Mouse (Mus musculus) layer of hippocampus, adult 9-10 months (tissue): Measurements from ENCODE around the gene Ctf1.
A peak's percentile ranks its signal among the peaks of the same experiment; 100 is the strongest.
"Not testable (repeated sequence)": the region's sequence is repeated elsewhere in the genome, so short reads cannot be mapped to it uniquely, and the experiment has no call there.

Source experiments
- DNase-seq: peaks from one replicate; pipeline ENCODE4 v3.0.0; 2022; ENCODE audit warnings: low spot score

Gene Ctf1

GRCm38 (mm10) chr7:127693290-127693689 lies 19.2 kb upstream of the Ctf1 start:
- DNase-seq = no peak

- not testable (repeated sequence) for DNase-seq
Measured at GRCm38 (mm10) chr7:127693730-127694129, 18.8 kb upstream of the Ctf1 start.

- DNase-seq = no peak
Measured at GRCm38 (mm10) chr7:127698986-127699385, 13.6 kb upstream of the Ctf1 start.

GRCm38 (mm10) chr7:127700712-127701331 lies 11.7 kb upstream of the Ctf1 start:
- DNase-seq = no peak

- DNase-seq = no peak
Measured at GRCm38 (mm10) chr7:127703561-127704178, 8.9 kb upstream of the Ctf1 start.

- DNase-seq = no peak
Measured at GRCm38 (mm10) chr7:127704598-127704997, 7.9 kb upstream of the Ctf1 start.

GRCm38 (mm10) chr7:127705706-127706105 lies 6.8 kb upstream of the Ctf1 start:
- no peak for DNase-seq

- DNase-seq = no peak
Measured at GRCm38 (mm10) chr7:127707045-127707956, 5.2 kb upstream of the Ctf1 start.

- DNase-seq = no peak
Measured at GRCm38 (mm10) chr7:127707957-127708206, 4.7 kb upstream of the Ctf1 start.

GRCm38 (mm10) chr7:127708207-127709078 lies 4.1 kb upstream of the Ctf1 start, which contains the start of gene Bcl7c:
Gene Bcl7c, minus strand, starts transcription at chr7:127708933.
- DNase-seq = no peak

GRCm38 (mm10) chr7:127709261-127709979 lies 3.1 kb upstream of the Ctf1 start:
- no peak for DNase-seq

- DNase-seq = no peak
Measured at GRCm38 (mm10) chr7:127711031-127711430, 1.5 kb upstream of the Ctf1 start.

GRCm38 (mm10) chr7:127711456-127711855 lies 1.1 kb upstream of the Ctf1 start:
- no peak for DNase-seq

- no peak for DNase-seq
Measured at GRCm38 (mm10) chr7:127714816-127715215, 2.3 kb downstream of the Ctf1 start.

GRCm38 (mm10) chr7:127716992-127717391 lies 4.5 kb downstream of the Ctf1 start:
- peak; percentile 26 for DNase-seq

GRCm38 (mm10) chr7:127718339-127718738 lies 5.8 kb downstream of the Ctf1 start:
- no peak for DNase-seq

GRCm38 (mm10) chr7:127719258-127719657 lies 6.7 kb downstream of the Ctf1 start:
- DNase-seq = no peak

GRCm38 (mm10) chr7:127725490-127725889 lies 13.0 kb downstream of the Ctf1 start:
- DNase-seq = no peak

GRCm38 (mm10) chr7:127725924-127726323 lies 13.4 kb downstream of the Ctf1 start:
- no peak for DNase-seq

GRCm38 (mm10) chr7:127727898-127728297 lies 15.4 kb downstream of the Ctf1 start:
- no peak for DNase-seq

- DNase-seq = no peak
Measured at GRCm38 (mm10) chr7:127730170-127730569, 17.6 kb downstream of the Ctf1 start.
